Mouse (Mus musculus) thymus, adult 2 months (tissue): Measurements from ENCODE around the gene Yap1. TPM values are rescaled to one million over a fixed set of nuclear protein-coding genes. Genes with fewer than 3 reads are reported as not detected.
"Not testable (repeated sequence)": the region's sequence is repeated elsewhere in the genome, so short reads cannot be mapped to it uniquely, and the experiment has no call there.

Experiments used
- DNase-seq: peaks from one replicate; pipeline ENCODE4 v3.0.0; 2021
- H3K27ac ChIP-seq: fragments of 200-500 bp; 2 replicates; pipeline ENCODE4 v1.5.1; 2012; ENCODE audit warnings: low read length, control low read depth; ENCODE audit not compliant: control insufficient read depth, insufficient read depth
- H3K27me3 ChIP-seq: fragments of 200-500 bp; 2 replicates; pipeline ENCODE4 v1.6.1; 2012; ENCODE audit warnings: mild to moderate bottlenecking, low read length, moderate library complexity, mixed read lengths; ENCODE audit not compliant: control insufficient read depth, insufficient read depth
- H3K36me3 ChIP-seq: fragments of 200-500 bp; 2 replicates; pipeline ENCODE4 v1.6.1; 2012; ENCODE audit warnings: mild to moderate bottlenecking, low read length, moderate library complexity; ENCODE audit not compliant: control insufficient read depth, insufficient read depth
- H3K4me1 ChIP-seq: fragments of 200-500 bp; replicated peaks from 2 replicates; pipeline ENCODE4 v1.6.1; 2012; ENCODE audit warnings: low read length; ENCODE audit not compliant: control insufficient read depth, insufficient read depth
- H3K4me3 ChIP-seq: fragments of 200-500 bp; 2 replicates; pipeline ENCODE4 v1.5.1; 2012; ENCODE audit warnings: mild to moderate bottlenecking, low read length, control low read depth, moderate library complexity; ENCODE audit not compliant: control insufficient read depth, insufficient read depth
- CTCF ChIP-seq: fragments of 200-500 bp; IDR thresholded peaks from 2 replicates; pipeline ENCODE4 v1.5.1; 2012; ENCODE audit warnings: mild to moderate bottlenecking, control low read depth, low read length, moderate library complexity, borderline replicate concordance; ENCODE audit not compliant: control insufficient read depth, poor library complexity, insufficient read depth; ENCODE audit errors: extremely low read depth
- POLR2A ChIP-seq: fragments of 200-500 bp; IDR thresholded peaks from 2 replicates; pipeline ENCODE4 v1.6.1; 2012; ENCODE audit warnings: mild to moderate bottlenecking, low read length, control low read depth, moderate library complexity; ENCODE audit not compliant: control insufficient read depth, poor library complexity, insufficient read depth; ENCODE audit errors: extremely low read depth
- WGBS: fragments of 180-500 bp; shearing (Covaris S2); methylation state at CpG from one replicate; pipeline ENCODE4 v1.1.7; 2018; 5-methylcytosine and 5-hydroxymethylcytosine counted together
- polyA plus RNA-seq: library from polyadenylated mRNA; depleted of rRNA; stranded (reverse); fragments of >200 nt; gene quantifications from 2 replicates; pipeline ENCODE4 v1.2.3, GENCODE M21; 2012

Yap1 gene
- polyA plus RNA-seq, 1 experiment: 14.4 TPM

DNA sequence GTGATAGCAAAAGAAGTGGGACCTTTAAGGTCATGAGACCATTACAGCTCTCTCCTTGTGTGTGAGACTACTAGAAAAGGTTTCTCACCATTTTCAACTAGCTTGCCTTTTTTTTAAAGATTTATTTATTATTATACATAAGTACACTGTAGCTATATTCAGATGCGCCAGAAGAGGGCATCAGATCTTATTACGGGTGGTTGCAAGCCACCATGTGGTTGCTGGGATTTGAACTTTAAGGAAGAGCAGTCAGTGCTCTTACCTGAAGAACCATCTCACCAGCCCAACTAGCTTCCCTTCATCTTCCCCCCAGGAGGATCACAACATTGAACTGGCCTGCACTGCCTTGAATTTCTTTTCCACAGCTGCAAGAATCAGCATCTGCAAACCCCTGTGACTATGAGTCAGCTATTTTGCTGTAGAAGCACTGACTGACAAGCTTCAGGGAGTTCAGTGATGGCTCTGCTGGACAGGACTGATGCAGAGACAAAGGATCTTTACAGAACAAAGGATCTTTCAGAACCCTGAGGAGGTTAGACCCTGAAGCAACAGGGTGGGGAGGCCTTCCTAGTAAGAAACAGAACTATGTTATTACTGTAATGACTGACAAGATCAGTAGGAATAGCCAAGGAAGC lies 96.9 kb downstream of the Yap1 start:
- no peak overlapping the region for H3K27ac ChIP-seq
- TF ChIP-seq CTCF: no peak
- no peak for TF ChIP-seq POLR2A
- no peaks in the 10 kb centered on the region for H3K36me3 ChIP-seq
- WGBS: 79% methylated on average over 2 of the region's 2 CpGs
- no peak overlapping the region for H3K4me3 ChIP-seq
- H3K27me3 ChIP-seq: no peaks in the 10 kb centered on the region
- no peaks in the 10 kb centered on the region for H3K4me1 ChIP-seq
- no peak for DNase-seq

DNA sequence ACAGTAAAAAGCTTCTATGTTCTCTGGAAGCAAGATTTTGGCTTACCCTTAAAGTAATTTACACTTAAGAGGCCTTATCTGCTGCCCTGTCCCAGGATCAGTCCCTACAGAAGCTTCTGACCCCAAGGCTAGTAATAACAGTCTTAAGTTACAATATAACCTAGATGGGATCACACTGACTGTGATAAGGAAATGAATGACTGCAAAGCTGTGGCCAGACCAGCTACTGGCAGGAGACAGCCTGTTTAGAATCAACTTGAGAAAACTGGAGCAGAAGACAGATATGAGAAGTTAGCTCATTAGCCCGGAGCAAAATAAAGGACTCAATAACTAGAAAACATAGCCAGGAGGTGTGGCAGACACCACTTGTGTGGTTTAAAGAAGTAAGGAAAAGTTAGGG lies 97.8 kb downstream of the Yap1 start:
- WGBS: 93% methylated on average over 1 of the region's 1 CpGs
- no peak for DNase-seq
- Histone ChIP-seq H3K27me3 (no peaks in the 10 kb centered on the region), H3K4me1 (no peaks in the 10 kb centered on the region), H3K27ac (no peak overlapping the region), H3K36me3 (no peaks in the 10 kb centered on the region), H3K4me3 (no peak overlapping the region)
- TF ChIP-seq POLR2A: no peak
- no peak for TF ChIP-seq CTCF

DNA sequence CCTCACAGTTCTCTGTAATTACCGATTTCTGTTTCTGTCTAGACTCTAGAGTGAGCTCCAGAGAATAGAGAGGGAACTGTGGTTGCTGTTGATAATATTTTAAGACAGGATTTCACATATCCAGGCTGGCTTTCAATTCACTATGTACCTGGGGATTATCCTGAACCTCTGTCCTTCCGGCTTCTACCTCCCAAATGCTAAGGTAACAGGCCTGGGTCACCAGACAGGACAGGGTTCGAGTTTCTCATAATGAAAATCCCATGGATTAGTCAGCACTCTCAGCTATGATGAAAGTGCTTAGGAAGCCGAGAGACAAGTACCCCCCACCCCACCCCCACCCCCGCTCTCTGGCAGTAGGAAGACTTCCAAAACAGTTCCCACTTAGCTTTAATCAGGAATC lies 100.6 kb downstream of the Yap1 start:
- H3K27ac ChIP-seq: no peak overlapping the region
- H3K4me1 ChIP-seq: no peaks in the 10 kb centered on the region
- 94% methylated on average over 5 of the region's 5 CpGs for WGBS
- TF ChIP-seq CTCF: no peak
- TF ChIP-seq POLR2A: no peak
- no peaks in the 10 kb centered on the region for H3K27me3 ChIP-seq
- DNase-seq: no peak
- no peaks in the 10 kb centered on the region for H3K36me3 ChIP-seq
- no peak overlapping the region for H3K4me3 ChIP-seq

DNA sequence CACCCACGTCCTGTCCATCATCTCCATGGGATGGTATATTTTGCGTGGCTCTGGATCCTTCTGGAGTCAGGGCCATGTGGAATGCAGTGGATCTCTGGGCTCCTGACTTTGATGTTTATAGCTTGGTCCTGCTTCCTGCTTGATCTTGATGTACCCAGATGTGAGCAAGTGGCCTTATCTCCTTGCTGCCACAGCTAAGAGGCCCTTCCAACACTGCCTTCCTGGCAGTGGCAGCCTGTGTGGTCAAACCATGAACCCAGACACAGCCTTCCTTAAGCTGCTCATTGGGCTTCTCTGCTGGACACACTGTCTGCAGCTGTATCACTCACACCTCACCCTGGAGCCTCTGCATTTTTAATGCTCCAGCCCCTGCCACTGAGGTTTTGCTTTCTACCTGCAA lies 101.1 kb downstream of the Yap1 start:
- H3K4me1 ChIP-seq: no peaks in the 10 kb centered on the region
- no peaks in the 10 kb centered on the region for H3K36me3 ChIP-seq
- DNase-seq: no peak
- no peaks in the 10 kb centered on the region for H3K27me3 ChIP-seq
- H3K4me3 ChIP-seq: no peak overlapping the region
- WGBS: 94% methylated on average over 2 of the region's 2 CpGs
- H3K27ac ChIP-seq: no peak overlapping the region
- TF ChIP-seq CTCF (no peak), POLR2A (no peak)

DNA sequence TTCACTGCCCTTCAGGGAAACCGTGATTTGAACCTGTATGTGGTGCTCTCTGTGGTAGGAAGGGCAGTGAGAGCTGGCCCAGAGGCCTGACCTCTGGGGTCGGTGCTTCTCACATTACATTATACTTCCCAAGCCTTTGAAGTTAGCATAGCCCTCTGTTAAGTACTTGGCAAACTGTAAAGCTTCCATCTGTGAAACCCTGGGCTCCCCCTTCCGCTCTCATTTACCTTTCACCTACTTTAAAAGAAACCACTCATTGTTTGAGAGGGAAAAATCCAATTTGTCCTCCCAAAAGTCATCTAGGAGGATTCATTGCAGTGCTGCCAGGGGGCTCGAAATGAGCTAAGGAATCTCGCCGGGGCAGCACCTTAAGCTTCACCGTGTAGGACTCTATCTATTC lies 102.1 kb downstream of the Yap1 start:
- no peaks in the 10 kb centered on the region for H3K4me1 ChIP-seq
- no peaks in the 10 kb centered on the region for H3K27me3 ChIP-seq
- H3K27ac ChIP-seq: no peak overlapping the region
- no peaks in the 10 kb centered on the region for H3K36me3 ChIP-seq
- 91% methylated on average over 7 of the region's 7 CpGs for WGBS
- TF ChIP-seq CTCF (no peak), POLR2A (no peak)
- H3K4me3 ChIP-seq: no peak overlapping the region
- DNase-seq: no peak

DNA sequence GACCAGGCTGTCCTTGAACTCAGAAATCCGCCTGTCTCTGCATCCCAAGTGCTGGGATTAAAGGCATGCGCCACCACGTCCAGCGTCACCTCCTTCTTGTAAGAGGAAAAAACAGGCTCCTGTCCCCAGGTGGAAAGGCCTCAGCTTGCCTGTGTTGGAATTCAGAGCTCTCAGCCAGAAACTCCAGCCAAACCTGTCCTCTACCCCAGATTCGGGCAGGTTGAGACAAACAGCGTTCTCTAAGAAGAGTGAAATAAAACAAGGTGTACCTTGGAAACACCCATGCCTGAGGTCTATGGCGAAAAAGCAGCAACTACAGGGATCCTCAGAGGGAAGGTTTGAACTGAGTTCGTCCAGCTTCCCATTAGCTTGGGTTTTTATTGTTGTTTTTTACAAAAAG lies 103.4 kb downstream of the Yap1 start:
- Histone ChIP-seq H3K27ac (no peak overlapping the region), H3K27me3 (no peaks in the 10 kb centered on the region), H3K36me3 (no peaks in the 10 kb centered on the region), H3K4me3 (no peak overlapping the region), H3K4me1 (no peaks in the 10 kb centered on the region)
- 94% methylated on average over 8 of the region's 8 CpGs for WGBS
- TF ChIP-seq CTCF (no peak), POLR2A (no peak)
- no peak for DNase-seq

DNA sequence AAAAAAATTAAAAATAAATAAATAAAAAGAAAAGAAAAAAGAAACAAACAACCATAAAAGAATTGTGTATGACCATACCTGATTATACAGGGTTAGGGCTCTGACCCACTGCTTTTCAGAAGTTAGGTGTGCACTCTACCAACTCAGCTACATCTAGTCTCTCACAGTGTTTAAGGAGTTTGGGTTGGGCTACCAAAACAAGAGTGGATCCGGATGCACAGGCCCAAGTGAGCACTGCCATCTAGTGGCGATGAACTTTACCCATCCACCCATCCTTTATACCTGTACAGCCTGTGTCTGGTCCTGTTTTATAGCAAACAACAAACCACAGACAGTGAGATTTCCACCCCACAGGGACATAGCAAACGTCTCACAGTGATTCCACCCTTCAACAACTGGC lies 106.9 kb downstream of the Yap1 start:
- 1% methylated on average over 3 of the region's 3 CpGs for WGBS
- DNase-seq: peak; percentile 71
- no peaks in the 10 kb centered on the region for H3K36me3 ChIP-seq
- H3K27ac ChIP-seq: no peak overlapping the region
- H3K4me3 ChIP-seq: no peak overlapping the region
- no peaks in the 10 kb centered on the region for H3K4me1 ChIP-seq
- TF ChIP-seq POLR2A (no peak), CTCF (no peak)
- H3K27me3 ChIP-seq: no peaks in the 10 kb centered on the region

DNA sequence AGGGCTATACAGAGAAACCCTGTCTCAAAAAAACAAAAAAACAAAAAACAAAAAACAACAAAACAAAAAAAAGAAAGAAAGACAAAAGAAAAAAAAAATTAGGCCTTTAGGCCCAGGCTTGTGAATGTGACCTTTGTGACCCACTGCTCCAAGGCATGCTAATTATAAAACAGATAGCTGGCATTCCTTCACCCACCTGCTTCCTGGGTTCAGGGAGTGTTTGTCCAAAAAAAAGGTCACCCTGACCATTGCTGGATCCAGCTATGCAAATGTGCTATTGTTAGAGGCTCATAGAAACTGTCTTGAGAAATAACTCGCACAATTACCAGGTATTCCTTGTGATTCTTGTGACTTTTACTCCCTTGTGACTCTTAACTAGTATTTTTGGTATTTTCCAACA lies 112.6 kb downstream of the Yap1 start:
- H3K4me3 ChIP-seq, DNase-seq, H3K27me3 ChIP-seq, H3K27ac ChIP-seq, H3K36me3 ChIP-seq, H3K4me1 ChIP-seq: not testable (repeated sequence)
- 95% methylated on average over 1 of the region's 1 CpGs for WGBS
